Mouse (Mus musculus): ENCODE results near the gene Strn3. TPM values are rescaled to one million over a fixed set of nuclear protein-coding genes. Genes with fewer than 3 reads are reported as not detected.
"Not testable (repeated sequence)": the region's sequence is repeated elsewhere in the genome, so short reads cannot be mapped to it uniquely, and the experiment has no call there.

The Strn3 gene
- total and polyA plus RNA-seq, 2 experiments from 2014 or later, result 28.3 to 57.0 TPM

DNA sequence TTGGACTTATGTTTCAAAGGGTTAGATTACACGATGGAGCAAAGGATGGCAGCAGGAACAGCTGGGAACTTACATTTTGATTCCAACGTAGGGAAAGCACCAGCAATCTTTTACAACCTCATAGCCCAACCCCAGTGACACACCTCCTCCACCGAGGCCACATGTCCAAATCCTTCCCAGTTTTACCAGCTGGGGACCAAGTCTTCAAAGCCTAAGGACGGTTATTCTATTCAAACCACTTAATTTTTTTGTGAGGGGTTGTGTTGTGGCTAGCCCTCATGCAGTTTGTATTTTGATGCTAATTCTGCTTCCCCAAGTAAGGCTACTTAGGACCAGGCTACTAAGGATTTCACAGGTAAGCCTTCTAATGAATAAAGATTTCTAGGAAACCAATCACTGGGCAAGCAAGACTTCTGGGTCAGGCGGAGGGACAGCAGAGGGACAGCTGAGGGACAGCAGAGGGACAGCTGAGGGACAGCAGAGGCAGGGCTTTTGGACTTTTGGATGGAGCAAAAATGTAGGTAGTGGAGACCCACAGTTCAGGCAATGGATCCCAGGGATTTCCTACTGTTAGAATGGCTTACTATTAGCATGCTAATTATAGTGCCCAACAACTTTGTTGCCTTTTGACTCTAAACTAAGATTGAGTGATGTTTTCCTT is 20.3 kb downstream of the Strn3 start:
- ATAC-seq (ENCODE audit: low FRiP score) (no peak), DNase-seq (ENCODE audit: low spot score) (no peak)
- H3K4me1 ChIP-seq (ENCODE audit: insufficient read depth, low read length), result no peaks in the 10 kb centered on the region
- no peak overlapping the region for H3K4me3 ChIP-seq (ENCODE audit: low read depth, low read length)
- H3K27me3 ChIP-seq (ENCODE audit: insufficient read depth, low read length), result no peaks in the 10 kb centered on the region
- no peak overlapping the region for H3K4me2 ChIP-seq (ENCODE audit: low read depth, low read length, poor library complexity, severe bottlenecking)
- 29% methylated on average over 5 of the region's 5 CpGs for WGBS
- H3K36me3 ChIP-seq (ENCODE audit: insufficient read depth, low read length), result no peaks in the 10 kb centered on the region
- H3K27ac ChIP-seq (ENCODE audit: low read depth, low read length), result no peak overlapping the region
- no peak for TF ChIP-seq CTCF (IDR thresholded peaks at IDR 0.05)
- H3K9ac ChIP-seq (replicated peaks; ENCODE audit: low read length, poor library complexity, severe bottlenecking), result no peak overlapping the region
- H3K9me3 ChIP-seq (ENCODE audit: low read length), result no peaks in the 10 kb centered on the region

DNA sequence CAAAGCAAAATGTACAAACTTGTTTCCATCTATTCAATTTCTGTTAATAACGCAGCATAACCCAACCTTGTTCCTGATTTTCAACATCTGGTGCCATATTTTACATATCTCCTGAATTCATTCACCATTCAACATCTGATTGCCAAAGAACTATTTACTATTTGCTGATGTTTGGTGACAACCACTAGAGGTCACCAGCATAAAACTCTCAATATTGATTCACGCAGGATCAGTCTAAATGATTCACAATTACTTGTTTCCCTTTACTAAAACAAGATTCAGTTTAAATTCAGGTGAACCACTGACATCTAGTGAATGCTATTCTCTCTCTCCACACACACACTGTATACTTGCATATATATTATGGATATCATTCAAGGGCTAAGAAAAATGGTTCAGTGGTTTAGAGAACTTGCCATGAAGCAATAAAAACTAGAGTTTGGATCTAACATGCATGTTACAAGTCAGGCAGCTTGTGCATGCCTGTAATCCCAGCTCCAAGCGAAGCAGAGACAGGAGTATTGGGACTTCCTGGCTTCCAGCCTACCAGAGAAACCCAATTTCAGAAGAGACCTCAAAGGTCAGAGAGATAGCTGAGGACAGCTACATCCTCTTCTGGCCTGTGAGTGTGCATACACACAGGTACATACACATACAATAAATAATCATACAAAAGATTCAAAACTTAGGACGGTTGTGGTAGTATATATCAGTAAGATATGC is 24.8 kb downstream of the Strn3 start:
- WGBS, result 67% methylated on average over 4 of the region's 4 CpGs
- no peaks in the 10 kb centered on the region for H3K36me3 ChIP-seq (ENCODE audit: insufficient read depth, low read length)
- ATAC-seq (ENCODE audit: low FRiP score) (no peak), DNase-seq (ENCODE audit: low spot score) (peak; percentile 33)
- TF ChIP-seq CTCF (IDR thresholded peaks at IDR 0.05), result peak; percentile 74
- H3K9me3 ChIP-seq (ENCODE audit: low read length), result no peaks in the 10 kb centered on the region
- H3K4me1 ChIP-seq (ENCODE audit: insufficient read depth, low read length), result no peaks in the 10 kb centered on the region
- peak overlapping the region; percentile 14; the same call in 1 of the 2 replicates for H3K27ac ChIP-seq (ENCODE audit: low read depth, low read length)
- H3K4me2 ChIP-seq (ENCODE audit: low read depth, low read length, poor library complexity, severe bottlenecking), result no peak overlapping the region
- no peaks in the 10 kb centered on the region for H3K27me3 ChIP-seq (ENCODE audit: insufficient read depth, low read length)
- no peak overlapping the region for H3K9ac ChIP-seq (replicated peaks; ENCODE audit: low read length, poor library complexity, severe bottlenecking)
- no peak overlapping the region for H3K4me3 ChIP-seq (ENCODE audit: low read depth, low read length)

DNA sequence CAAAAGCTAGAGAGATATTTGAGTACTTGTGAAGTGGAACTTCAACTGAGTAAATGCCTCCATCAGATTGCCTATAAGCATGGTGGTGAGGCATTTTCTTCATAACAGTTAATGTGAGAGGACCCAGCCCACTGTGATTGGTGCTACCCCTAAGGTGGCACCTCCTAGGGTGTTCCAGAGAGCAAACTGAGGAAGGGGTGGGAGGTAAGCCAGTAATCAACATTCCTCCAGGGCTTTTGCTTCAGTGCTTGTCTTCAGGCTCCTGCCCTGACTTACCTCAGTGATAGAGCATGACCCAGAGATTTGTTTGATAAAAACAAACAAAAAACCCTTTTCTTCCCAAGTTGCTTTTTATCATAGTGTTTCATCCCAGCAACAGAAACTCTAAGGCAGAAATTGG is 27.8 kb downstream of the Strn3 start:
- Histone ChIP-seq H3K36me3 (ENCODE audit: insufficient read depth, low read length) (no peaks in the 10 kb centered on the region), H3K27ac (ENCODE audit: low read depth, low read length) (no peak overlapping the region), H3K9me3 (ENCODE audit: low read length) (no peaks in the 10 kb centered on the region), H3K4me2 (ENCODE audit: low read depth, low read length, poor library complexity, severe bottlenecking) (no peak overlapping the region), H3K4me3 (ENCODE audit: low read depth, low read length) (no peak overlapping the region), H3K4me1 (ENCODE audit: insufficient read depth, low read length) (no peaks in the 10 kb centered on the region), H3K9ac (replicated peaks; ENCODE audit: low read length, poor library complexity, severe bottlenecking) (no peak overlapping the region), H3K27me3 (ENCODE audit: insufficient read depth, low read length) (no peaks in the 10 kb centered on the region)
- ATAC-seq (ENCODE audit: low FRiP score) (no peak), DNase-seq (ENCODE audit: low spot score) (no peak)
- TF ChIP-seq CTCF (IDR thresholded peaks at IDR 0.05), result no peak

DNA sequence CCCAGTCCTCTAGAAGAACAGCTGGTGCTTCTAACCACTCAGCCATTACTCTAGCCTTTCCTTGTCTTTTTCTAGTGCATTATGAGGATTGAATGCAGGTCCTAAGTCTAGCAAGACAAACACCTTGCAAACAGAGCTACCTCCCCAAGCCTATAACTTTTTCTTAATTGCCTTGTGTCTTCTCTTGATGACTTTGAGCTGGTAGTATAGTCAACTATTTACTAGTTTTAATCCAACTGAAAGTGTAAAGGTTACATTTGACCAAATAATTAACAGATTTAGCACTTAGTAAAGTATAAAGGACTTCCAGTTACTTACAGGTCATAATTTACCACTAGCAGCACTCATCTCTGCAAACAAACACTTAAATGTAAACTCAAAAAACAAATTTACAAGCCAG is 28.7 kb downstream of the Strn3 start:
- Histone ChIP-seq H3K4me2 (ENCODE audit: low read depth, low read length, poor library complexity, severe bottlenecking) (no peak overlapping the region), H3K9ac (replicated peaks; ENCODE audit: low read length, poor library complexity, severe bottlenecking) (no peak overlapping the region), H3K4me1 (ENCODE audit: insufficient read depth, low read length) (no peaks in the 10 kb centered on the region), H3K27ac (ENCODE audit: low read depth, low read length) (no peak overlapping the region), H3K36me3 (ENCODE audit: insufficient read depth, low read length) (no peaks in the 10 kb centered on the region), H3K4me3 (ENCODE audit: low read depth, low read length) (no peak overlapping the region), H3K9me3 (ENCODE audit: low read length) (no peaks in the 10 kb centered on the region), H3K27me3 (ENCODE audit: insufficient read depth, low read length) (no peaks in the 10 kb centered on the region)
- ATAC-seq (ENCODE audit: low FRiP score) (no peak), DNase-seq (ENCODE audit: low spot score) (no peak)
- no peak for TF ChIP-seq CTCF (IDR thresholded peaks at IDR 0.05)

DNA sequence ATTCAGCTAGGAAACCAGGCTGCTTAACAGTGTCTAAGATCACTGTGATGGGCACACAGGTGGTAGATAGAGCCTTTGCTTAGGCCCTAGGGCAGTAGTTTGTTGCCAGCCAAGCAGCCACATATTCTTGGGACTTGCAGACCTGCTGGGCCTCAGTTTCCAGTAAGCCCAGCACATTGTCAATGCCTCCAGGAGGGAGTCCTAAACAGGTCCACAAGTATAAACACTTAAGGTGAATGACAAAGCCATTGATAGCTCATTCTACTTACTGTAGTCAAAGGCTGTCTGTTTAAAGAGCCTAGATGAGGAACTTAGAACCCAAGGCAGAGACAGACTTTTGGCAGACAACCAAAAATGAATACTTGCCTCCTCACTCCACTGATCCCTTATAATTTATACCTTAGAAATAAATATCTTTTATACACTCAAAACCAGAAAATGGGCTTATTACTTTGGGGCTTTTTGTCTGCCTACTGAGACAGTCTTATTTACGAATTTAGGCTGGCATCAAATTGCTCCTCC is 35.7 kb downstream of the Strn3 start:
- Histone ChIP-seq H3K9ac (replicated peaks; ENCODE audit: low read length, poor library complexity, severe bottlenecking) (no peak overlapping the region), H3K27ac (ENCODE audit: low read depth, low read length) (no peak overlapping the region), H3K4me3 (ENCODE audit: low read depth, low read length) (no peak overlapping the region), H3K4me1 (ENCODE audit: insufficient read depth, low read length) (no peaks in the 10 kb centered on the region), H3K36me3 (ENCODE audit: insufficient read depth, low read length) (0 out of 2 replicates have a peak, but pooled peaks cover 8% of the 10 kb centered on the region), H3K4me2 (ENCODE audit: low read depth, low read length, poor library complexity, severe bottlenecking) (no peak overlapping the region), H3K27me3 (ENCODE audit: insufficient read depth, low read length) (no peaks in the 10 kb centered on the region), H3K9me3 (ENCODE audit: low read length) (no peaks in the 10 kb centered on the region)
- WGBS, result 58% methylated on average over 1 of the region's 1 CpGs
- ATAC-seq (ENCODE audit: low FRiP score) (no peak), DNase-seq (ENCODE audit: low spot score) (no peak)
- TF ChIP-seq CTCF (IDR thresholded peaks at IDR 0.05), result no peak

DNA sequence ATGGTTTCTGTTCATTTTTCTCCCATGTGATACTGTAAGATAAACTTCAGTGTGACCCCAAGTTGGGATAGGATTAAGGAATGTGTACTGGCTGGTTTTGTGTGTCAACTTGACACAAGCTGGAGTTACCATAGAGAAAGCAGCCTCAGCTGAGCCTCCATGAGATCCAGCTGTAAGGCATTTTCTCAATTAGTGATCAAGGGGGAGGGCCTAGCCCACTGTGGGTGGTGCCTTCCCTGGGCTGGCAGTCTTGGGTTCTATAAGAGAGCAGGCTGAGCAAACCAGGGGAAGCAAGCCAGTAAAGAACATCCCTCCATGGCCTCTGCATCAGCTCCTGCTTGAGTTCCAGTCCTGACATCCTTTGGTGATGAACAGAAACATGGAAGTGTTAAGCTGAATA is 42.3 kb downstream of the Strn3 start:
- not testable (repeated sequence) for H3K27me3 ChIP-seq (ENCODE audit: insufficient read depth, low read length); H3K4me2 ChIP-seq (ENCODE audit: low read depth, low read length, poor library complexity, severe bottlenecking); H3K4me3 ChIP-seq (ENCODE audit: low read depth, low read length); H3K9me3 ChIP-seq (ENCODE audit: low read length); H3K4me1 ChIP-seq (ENCODE audit: insufficient read depth, low read length); H3K27ac ChIP-seq (ENCODE audit: low read depth, low read length); H3K9ac ChIP-seq (replicated peaks; ENCODE audit: low read length, poor library complexity, severe bottlenecking); DNase-seq (ENCODE audit: low spot score); ATAC-seq (ENCODE audit: low FRiP score); H3K36me3 ChIP-seq (ENCODE audit: insufficient read depth, low read length)
